Mouse (Mus musculus) MN1 (cell line): Measurements from ENCODE around the gene Haghl.

Source experiments
- DNase-seq: peaks from one replicate; pipeline ENCODE4 v3.0.0-alpha.2; 2016; ENCODE audit warnings: low spot score

Haghl gene

GRCm38 (mm10) chr17:25786781-25787504 is 1.5 kb upstream of the Haghl start:
- DNase-seq, result no peak

GRCm38 (mm10) chr17:25786280-25786679 is 807 bp upstream of the Haghl start, which contains the start of gene Ccdc78:
Gene Ccdc78, plus strand, starts transcription at chr17:25786580.
- DNase-seq, result no peak

- DNase-seq, result no peak
These were observed 1.5 kb downstream of the Haghl start for GRCm38 (mm10) chr17:25783861-25784574.

- peak; percentile 89 for DNase-seq
These were observed 2.4 kb downstream of the Haghl start for GRCm38 (mm10) chr17:25783086-25783485.

- DNase-seq, result no peak
These were observed 4.1 kb downstream of the Haghl start for GRCm38 (mm10) chr17:25781339-25781738.

- no peak for DNase-seq
These were observed 7.5 kb downstream of the Haghl start for GRCm38 (mm10) chr17:25777948-25778347.

- DNase-seq, result no peak
These were observed 10.0 kb downstream of the Haghl start for GRCm38 (mm10) chr17:25775318-25776062.

GRCm38 (mm10) chr17:25773549-25774120 is 11.8 kb downstream of the Haghl start, which contains the start of gene Narfl:
Gene Narfl, plus strand, starts transcription at chr17:25773776.
- DNase-seq, result peak; percentile 99

- DNase-seq, result peak; percentile 80
These were observed 16.1 kb downstream of the Haghl start for GRCm38 (mm10) chr17:25769331-25769730.

GRCm38 (mm10) chr17:25765886-25766285 is 19.6 kb downstream of the Haghl start:
- no peak for DNase-seq

GRCm38 (mm10) chr17:25762591-25762990 is 22.9 kb downstream of the Haghl start:
- no peak for DNase-seq

GRCm38 (mm10) chr17:25761561-25761970 is 23.9 kb downstream of the Haghl start:
- no peak for DNase-seq

- no peak for DNase-seq
These were observed 25.3 kb downstream of the Haghl start for GRCm38 (mm10) chr17:25760148-25760547.

- DNase-seq, result no peak
These were observed 27.8 kb downstream of the Haghl start for GRCm38 (mm10) chr17:25757691-25758090.

GRCm38 (mm10) chr17:25756378-25757242 is 28.9 kb downstream of the Haghl start:
- no peak for DNase-seq

GRCm38 (mm10) chr17:25755627-25756377 is 29.7 kb downstream of the Haghl start:
- DNase-seq, result no peak

GRCm38 (mm10) chr17:25755086-25755485 is 30.4 kb downstream of the Haghl start:
- no peak for DNase-seq

- DNase-seq, result no peak
These were observed 31.2 kb downstream of the Haghl start, which contains the start of gene Msln for GRCm38 (mm10) chr17:25754241-25754640. Gene Msln, minus strand, starts transcription at chr17:25754378.

GRCm38 (mm10) chr17:25751446-25751845 is 34.0 kb downstream of the Haghl start:
- peak; percentile 86 for DNase-seq

GRCm38 (mm10) chr17:25749314-25749713 is 36.2 kb downstream of the Haghl start:
- no peak for DNase-seq
